Mouse (Mus musculus): ENCODE data around the gene Pigz. TPM values are rescaled to one million over a fixed set of nuclear protein-coding genes. Genes with fewer than 3 reads are reported as not detected.

Pigz gene
- polyA plus RNA-seq, 1 experiment from 2014 or later = 0.35 TPM

DNA sequence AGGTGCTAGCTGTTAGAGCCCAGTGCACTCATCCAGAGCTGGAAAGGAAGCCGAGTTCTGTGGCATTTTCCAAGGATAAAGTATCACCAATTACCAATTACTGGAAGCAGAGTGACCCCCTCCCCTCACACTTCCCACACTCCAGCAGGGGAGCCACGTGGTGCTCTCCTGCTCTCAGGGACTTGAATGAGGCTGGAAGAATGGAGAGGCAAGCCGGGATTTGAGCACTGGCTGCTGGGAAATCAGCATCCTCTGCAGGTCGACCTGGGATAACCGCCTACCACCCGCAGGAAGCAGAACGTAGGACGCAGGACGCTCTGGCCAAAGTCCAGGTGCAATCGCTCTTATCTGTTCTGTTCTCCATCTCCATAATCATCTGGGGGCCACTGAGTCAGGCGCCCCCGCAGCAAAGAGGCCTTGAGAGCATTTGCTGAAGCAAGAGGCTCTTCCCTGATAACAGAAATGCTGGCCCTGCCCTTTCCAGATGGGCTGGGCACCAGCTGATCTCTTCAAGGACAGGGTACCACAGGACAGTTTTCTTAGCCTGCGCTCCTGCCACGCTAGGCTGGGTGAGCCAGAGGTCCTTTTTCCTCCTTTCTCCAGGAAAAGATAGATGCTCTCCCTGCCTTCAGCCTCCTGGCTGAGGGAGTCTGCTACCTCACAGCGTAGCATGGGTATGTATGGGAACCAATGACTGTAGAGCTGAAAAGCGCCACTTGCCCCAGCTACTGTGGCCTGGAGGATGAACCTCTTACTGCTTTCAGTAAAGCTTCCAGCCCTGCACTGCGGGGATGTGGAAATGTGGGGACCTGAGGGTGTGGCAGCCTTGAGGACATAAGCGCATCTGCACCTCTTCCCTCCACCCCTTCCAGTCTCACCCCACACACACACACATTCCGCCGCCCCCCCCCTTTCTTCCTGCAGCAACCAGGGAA, 27.5 kb upstream of the Pigz start:
- TF ChIP-seq CTCF (IDR thresholded peaks at IDR 0.05) = no peak
- ATAC-seq (no peak), DNase-seq (ENCODE audit: low read depth, low spot score) (no peak)
- in situ Hi-C loops (cut with MboI; ENCODE audit: low pct_unique_long_range_greater_than_20kb) = no loop called here
- POLR2A ChIA-PET = no interaction called here
- CTCF ChIA-PET = interaction anchor here (1.1 to 1.3 kb wide), 2 partner anchors 11 to 12 kb away, joined by 4 read pairs; no protein-coding TSS in a partner anchor
- H3K27me3 ChIP-seq = no peaks in the 10 kb centered on the region

DNA sequence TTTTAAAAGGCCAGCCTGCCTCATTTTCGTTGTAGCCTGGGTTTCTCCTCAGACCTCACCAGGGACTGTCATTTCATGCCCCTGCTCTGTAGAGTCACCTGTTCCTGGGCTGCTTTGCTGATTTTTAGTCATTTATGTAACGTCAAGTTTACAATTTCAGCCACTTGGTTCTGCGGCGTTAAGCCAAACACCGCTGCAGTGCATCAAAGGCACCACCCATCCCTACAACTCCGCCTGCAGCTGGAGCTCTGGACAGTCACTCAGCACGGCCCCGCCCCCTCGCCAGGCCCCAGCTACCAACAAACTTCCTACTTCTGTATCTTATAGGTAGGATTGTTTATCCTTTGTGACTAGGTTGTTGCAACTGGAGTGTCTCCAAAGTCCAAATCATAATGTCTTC, 26.8 kb upstream of the Pigz start:
- POLR2A ChIA-PET = interaction anchor here (0.5 kb wide), 1 partner anchor 297 kb away, joined by 3 read pairs; no protein-coding TSS in a partner anchor
- ATAC-seq = no peak
- in situ Hi-C loops (cut with MboI; ENCODE audit: low pct_unique_long_range_greater_than_20kb) = no loop called here

DNA sequence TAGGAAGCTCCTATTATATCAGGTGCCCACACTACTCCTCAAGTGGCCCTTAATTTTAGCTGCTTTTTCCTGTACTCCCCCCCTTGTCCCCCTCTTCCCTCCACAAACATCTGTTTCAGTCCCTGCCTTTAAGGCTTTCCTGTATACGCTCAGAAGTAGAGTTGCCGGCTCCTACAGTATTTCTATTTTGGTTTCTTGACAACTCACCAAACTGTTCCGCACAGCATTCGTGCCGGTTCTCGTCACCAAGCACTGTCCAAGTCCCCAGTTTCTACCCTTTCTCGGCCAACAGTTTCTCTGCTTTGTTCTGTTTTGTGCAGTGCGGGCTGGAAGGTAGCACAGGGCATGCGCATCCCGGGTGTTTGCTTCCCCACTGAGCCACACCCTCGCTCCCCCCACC, 24.7 kb upstream of the Pigz start:
- ChIA-PET CTCF (interaction anchor here (3.2 kb wide), 1 partner anchor 31 kb away, joined by 11 read pairs; the partner anchor contains the start of gene Meltf), POLR2A (no interaction called here)
- H3K27me3 ChIP-seq = no peaks in the 10 kb centered on the region
- in situ Hi-C loops (cut with MboI; ENCODE audit: low pct_unique_long_range_greater_than_20kb) = no loop called here
- no peak for DNase-seq (ENCODE audit: low read depth, low spot score)
- no peak for ATAC-seq
- TF ChIP-seq CTCF (IDR thresholded peaks at IDR 0.05) = no peak

More for the DNA sequence above, 26.8 kb upstream of the Pigz start:
- TF ChIP-seq CTCF (IDR thresholded peaks at IDR 0.05) = no peak
- CTCF ChIA-PET = interaction anchor here (1.1 kb wide), 1 partner anchor 12 kb away, joined by 4 read pairs; no protein-coding TSS in a partner anchor
- no peaks in the 10 kb centered on the region for H3K27me3 ChIP-seq
- no peak for DNase-seq (ENCODE audit: low read depth, low spot score)

DNA sequence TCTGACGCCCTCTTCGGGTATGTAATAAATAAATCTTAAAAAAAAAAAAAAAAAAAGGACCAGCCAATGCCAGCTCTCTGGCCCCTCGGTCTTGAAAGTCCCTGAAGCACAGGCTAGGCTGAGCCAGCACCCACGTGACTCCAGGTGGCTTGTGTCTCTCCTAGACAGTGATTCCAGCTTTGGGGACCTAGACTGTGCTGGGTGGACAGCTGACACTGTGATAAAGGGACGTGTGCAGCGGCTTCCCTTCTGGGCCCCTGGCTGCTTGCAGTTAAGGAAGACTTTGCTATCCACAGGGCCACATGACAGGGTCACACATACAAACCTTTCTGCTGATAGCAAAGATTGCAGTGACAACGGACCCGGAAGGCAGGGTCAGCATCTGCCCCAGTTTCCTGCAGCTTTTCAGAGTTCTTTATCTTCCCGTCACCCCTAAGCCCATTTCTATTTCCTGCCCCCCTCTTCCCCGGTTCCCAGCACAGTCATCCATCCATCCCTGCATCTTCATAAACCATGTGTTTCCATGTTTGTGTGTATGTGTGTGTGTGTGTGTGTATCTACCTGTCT, 23.3 kb upstream of the Pigz start:
- TF ChIP-seq CTCF (IDR thresholded peaks at IDR 0.05) = no peak
- CTCF ChIA-PET = interaction anchor here (3.2 kb wide), 1 partner anchor 33 kb away, joined by 11 read pairs; the partner anchor contains the start of gene Meltf

DNA sequence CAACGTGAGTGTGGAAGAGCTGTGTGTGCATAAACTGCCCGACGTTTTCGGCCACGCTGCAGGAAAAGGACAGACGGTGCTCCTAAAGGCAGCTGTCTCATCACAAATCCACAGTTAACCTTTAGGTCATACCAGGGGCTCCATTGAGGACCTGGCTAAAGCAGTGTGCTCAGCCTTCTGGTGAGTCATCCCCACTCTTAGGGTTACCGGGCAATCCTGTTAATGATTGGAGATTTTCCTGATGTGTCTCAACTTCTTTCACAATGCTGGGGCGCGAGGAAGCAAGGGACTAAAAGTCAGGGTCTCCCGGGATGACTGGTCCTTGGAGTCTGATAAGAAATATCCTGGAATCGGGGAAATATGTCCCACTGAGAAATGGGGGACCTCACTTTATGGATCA, 15.9 kb upstream of the Pigz start:
- peak; percentile 67 for ATAC-seq
- in situ Hi-C loops (cut with MboI; ENCODE audit: low pct_unique_long_range_greater_than_20kb) = loop anchor here (5.0 to 10.0 kb wide), 3 partner anchors 40 to 463 kb away; partner anchors contain the start of gene Meltf
- POLR2A ChIA-PET = no interaction called here
- TF ChIP-seq CTCF (IDR thresholded peaks at IDR 0.05) = no peak
- no peaks in the 10 kb centered on the region for H3K27me3 ChIP-seq
- CTCF ChIA-PET = interaction anchor here (1.0 to 3.5 kb wide), 4 partner anchors 24 to 316 kb away, joined by 3 to 17 read pairs (median 5); no protein-coding TSS in a partner anchor
- peak; percentile 42 for DNase-seq (ENCODE audit: low read depth, low spot score)

More for the DNA sequence above, 23.3 kb upstream of the Pigz start:
- in situ Hi-C loops (cut with MboI; ENCODE audit: low pct_unique_long_range_greater_than_20kb) = loop anchor here (10.0 kb wide), 1 partner anchor 456 kb away; no protein-coding TSS in a partner anchor
- H3K27me3 ChIP-seq = no peaks in the 10 kb centered on the region
- DNase-seq (ENCODE audit: low read depth, low spot score) = no peak
- no peak for ATAC-seq
- POLR2A ChIA-PET = interaction anchor here (0.7 kb wide), 1 partner anchor 29 kb away, joined by 3 read pairs; no protein-coding TSS in a partner anchor

DNA sequence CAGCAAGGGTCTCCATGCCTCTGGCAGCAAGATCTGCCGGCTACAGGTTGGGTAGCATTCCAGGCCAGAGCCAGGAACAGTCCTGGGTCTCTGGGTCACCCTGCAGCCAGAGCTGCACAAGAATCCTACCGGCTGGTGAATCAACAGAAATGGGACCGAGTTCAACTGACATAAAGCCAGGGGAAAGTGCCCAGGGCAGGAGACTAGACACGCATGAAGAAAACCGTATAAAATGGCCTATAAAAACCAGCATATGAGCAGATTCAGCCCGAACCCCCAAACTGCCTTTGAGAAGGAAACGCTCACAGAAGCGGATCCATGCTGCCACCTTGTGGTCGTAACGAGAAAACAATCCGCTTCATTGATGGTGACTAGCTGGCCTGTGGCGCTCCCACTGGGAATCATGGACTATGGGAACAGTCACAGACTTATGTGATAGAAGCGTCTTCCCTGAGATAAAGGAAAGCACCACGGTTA, 15.4 kb upstream of the Pigz start:
- TF ChIP-seq CTCF (IDR thresholded peaks at IDR 0.05) = peak; percentile 91
- in situ Hi-C loops (cut with MboI; ENCODE audit: low pct_unique_long_range_greater_than_20kb) = loop anchor here (5.0 to 10.0 kb wide), 3 partner anchors 41 to 463 kb away; partner anchors contain the start of gene Meltf
- ATAC-seq (peak; percentile 41), DNase-seq (ENCODE audit: low read depth, low spot score) (peak; percentile 69)
- ChIA-PET CTCF (interaction anchor here (0.7 to 3.5 kb wide), 7 partner anchors 12 to 460 kb away, joined by 3 to 17 read pairs (median 4); partner anchors contain the start of gene Meltf), POLR2A (no interaction called here)
- no peaks in the 10 kb centered on the region for H3K27me3 ChIP-seq

DNA sequence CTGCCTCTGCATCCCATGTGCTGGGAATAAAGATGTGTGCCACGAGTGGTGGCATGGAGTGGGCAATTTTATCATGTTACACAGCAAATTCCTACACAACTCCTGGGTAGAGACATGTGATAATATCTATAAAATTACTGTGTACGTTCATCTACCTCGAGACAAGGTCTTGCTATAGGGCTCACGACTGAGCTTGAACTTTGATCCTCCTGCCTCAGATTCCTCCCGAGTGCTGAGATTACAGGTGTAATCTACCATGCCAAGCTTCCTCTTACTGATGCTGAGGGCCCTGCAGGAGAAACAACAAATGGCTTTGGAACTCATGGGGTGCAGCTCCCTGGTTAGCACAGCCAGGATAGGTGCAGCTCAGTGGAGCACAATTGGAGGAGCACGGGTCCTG, 9.3 kb upstream of the Pigz start:
- ChIA-PET CTCF (no interaction called here), POLR2A (no interaction called here)
- in situ Hi-C loops (cut with MboI; ENCODE audit: low pct_unique_long_range_greater_than_20kb) = no loop called here
- ATAC-seq = no peak
- no peak for TF ChIP-seq CTCF (IDR thresholded peaks at IDR 0.05)
- DNase-seq (ENCODE audit: low read depth, low spot score) = no peak
- H3K27me3 ChIP-seq = no peaks in the 10 kb centered on the region

DNA sequence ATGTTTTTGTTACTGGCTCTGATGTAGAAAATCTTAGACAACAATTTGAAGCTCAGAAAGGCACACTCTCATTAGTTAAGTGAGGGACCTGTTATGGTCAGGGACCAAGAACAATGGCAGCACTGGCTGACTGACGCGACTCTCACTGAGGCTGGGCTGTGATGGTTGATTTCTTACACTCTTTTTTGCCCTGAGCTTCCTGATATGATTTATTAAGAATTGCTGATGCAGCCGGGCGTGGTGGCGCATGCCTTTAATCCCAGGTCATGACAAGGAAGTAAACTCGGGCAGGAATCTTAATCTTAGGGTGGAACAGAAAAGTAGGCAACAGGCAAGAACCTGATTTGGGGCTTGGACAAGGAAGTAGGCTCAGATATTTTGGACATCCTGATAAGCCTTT, 7.6 kb upstream of the Pigz start:
- DNase-seq (ENCODE audit: low read depth, low spot score) = no peak
- H3K27me3 ChIP-seq = no peaks in the 10 kb centered on the region
- in situ Hi-C loops (cut with MboI; ENCODE audit: low pct_unique_long_range_greater_than_20kb) = no loop called here
- ChIA-PET CTCF (no interaction called here), POLR2A (no interaction called here)
- no peak for TF ChIP-seq CTCF (IDR thresholded peaks at IDR 0.05)
- no peak for ATAC-seq

DNA sequence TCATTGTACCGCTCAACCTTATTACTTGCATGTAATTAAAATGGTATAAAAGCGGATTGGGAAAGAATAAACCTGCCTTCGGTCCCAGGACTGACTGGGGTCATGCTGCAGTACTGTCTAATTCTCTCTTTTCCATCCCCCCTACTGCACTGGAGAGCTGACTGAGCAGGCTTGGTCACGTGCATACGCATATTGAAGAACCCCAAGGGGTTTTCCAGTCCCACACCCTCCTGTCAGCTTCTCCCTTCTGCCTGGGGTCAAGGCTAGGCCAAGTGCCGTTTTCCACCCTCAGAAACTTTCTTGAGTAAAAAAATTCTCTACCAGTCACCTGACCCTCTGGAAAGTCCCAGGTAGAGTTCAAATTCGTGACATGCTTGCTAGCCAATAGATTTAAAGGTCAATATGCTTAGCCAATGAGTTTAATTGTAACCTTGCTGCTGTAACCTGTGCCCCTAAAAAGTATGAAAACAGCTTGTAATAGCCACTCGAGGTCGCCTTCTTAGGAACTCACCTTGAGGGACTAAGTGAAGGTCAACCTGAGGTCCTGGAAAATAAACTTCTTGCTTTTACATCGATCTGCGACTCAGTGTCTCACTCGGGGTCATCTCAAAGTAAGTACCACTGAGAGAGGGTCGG, 7.0 kb upstream of the Pigz start:
- in situ Hi-C loops (cut with MboI; ENCODE audit: low pct_unique_long_range_greater_than_20kb) = no loop called here
- no peaks in the 10 kb centered on the region for H3K27me3 ChIP-seq
- DNase-seq (ENCODE audit: low read depth, low spot score) = no peak
- POLR2A ChIA-PET = no interaction called here
- no peak for TF ChIP-seq CTCF (IDR thresholded peaks at IDR 0.05)
- CTCF ChIA-PET = no interaction called here
- ATAC-seq = no peak

DNA sequence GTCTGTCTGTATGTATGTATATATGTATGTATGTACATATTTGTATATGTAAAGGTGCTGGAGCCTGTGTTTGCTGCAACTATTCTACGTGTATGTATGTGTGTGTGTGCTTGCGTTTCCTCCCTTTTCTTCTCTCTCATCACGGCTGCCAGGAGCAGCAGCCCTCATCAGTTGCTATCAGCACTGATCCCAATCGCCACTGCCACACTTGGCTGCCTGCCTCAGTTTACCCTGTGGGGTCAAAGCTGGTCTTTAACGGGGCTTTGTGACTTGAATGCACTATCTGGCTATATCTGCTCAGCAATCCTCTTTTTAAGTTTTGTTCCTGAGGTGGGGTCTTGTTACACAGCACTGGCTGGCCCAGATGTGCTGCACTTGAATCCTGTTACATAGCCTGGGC, 6.2 kb upstream of the Pigz start:
- ATAC-seq (no peak), DNase-seq (ENCODE audit: low read depth, low spot score) (no peak)
- H3K27me3 ChIP-seq = no peaks in the 10 kb centered on the region
- no peak for TF ChIP-seq CTCF (IDR thresholded peaks at IDR 0.05)
- ChIA-PET POLR2A (no interaction called here), CTCF (no interaction called here)
- in situ Hi-C loops (cut with MboI; ENCODE audit: low pct_unique_long_range_greater_than_20kb) = no loop called here
